Mouse (Mus musculus): ENCODE data around the gene Kif1c.
A peak's percentile ranks its signal among the peaks of the same experiment; 100 is the strongest.

Kif1c gene

DNA sequence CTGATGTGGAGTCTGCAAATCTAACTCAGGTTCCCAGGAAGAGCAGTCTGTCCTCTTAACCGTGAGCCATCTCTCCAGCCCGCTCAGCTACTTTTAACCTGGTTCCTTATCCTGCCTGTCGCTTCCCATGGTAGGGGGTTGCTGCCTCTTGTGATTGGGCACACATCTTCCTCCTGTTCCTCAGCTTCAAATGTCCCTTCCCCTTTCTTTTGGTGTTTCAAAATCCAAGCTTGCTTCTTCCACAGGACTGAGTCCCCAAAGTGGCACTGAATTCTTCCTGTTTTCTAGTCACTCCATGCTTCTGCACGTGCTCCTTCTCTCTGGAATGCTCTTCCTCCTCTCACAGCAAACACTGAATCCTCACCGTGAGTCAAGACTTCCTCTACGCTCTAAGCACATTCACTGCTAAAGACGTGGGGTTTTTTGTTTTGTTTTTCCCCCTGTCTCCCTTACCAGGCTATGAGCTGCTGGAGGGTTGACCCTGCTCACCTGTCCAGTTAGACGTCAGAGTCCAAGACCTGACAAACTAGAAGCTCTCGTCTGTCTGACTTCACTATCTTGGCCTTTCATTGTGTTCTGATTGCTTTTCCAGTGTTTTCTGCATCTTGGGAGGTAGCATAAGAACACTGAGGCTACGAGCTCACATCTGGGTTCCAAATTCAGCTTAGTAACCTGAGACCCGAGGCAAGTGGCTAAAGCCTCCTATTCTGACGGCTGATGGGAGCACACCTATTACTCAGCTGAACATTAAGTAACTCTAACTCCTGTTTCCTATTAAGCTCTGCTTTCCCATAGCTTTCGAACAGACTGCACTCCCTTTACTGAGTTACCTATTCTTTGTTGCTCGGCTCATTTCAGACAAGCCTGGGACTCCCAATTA is 32.8 kb upstream of the Kif1c start:
- no peak for DNase-seq

GRCm38 (mm10) chr11:70668335-70668770 is 32.0 kb upstream of the Kif1c start:
- no peak for DNase-seq

DNA sequence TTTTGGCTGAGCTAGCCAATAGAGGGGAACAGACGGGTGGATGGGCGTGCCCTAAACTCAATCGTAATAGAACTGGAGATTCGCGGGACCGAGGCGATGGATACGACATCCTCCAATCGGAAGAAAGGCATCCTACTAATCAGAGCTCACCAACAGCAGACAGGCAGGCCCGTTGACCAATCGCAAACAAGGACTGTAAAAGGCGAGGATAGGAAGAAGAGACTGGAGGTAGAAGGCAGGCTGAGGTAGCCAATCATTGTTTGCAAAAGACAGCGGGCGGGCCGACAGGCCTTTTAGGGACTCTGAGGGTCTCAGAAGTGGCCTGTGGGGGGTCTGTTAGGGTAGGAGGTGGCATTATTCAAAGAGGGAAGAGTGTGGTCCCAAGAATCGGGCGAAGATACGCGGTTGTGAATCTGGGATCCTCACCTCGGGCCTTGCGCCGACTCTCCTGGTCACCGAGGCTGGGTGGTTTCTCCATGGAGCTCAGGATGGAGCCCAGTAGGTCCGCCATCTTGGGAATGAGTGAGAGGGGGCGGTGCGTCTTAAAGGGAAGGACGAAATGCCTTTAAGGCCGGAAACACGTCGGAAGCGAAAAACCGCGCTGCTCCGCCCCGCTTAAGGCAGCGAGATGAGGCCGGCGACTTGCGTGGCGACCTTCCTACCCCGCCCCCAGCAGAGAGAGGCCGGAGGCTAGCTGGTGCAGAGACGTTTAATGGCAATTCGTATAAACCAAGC is 31.4 kb upstream of the Kif1c start, which contains the start of gene Spag7:
Gene Spag7 (minus strand): TSS at position 646 of the 735 bp plus-strand sequence.
- peak; percentile 100 for DNase-seq

GRCm38 (mm10) chr11:70669582-70670345 is 30.6 kb upstream of the Kif1c start:
- DNase-seq, result peak; percentile 83

- DNase-seq, result no peak
Measured at GRCm38 (mm10) chr11:70670483-70670882, 29.9 kb upstream of the Kif1c start.

DNA sequence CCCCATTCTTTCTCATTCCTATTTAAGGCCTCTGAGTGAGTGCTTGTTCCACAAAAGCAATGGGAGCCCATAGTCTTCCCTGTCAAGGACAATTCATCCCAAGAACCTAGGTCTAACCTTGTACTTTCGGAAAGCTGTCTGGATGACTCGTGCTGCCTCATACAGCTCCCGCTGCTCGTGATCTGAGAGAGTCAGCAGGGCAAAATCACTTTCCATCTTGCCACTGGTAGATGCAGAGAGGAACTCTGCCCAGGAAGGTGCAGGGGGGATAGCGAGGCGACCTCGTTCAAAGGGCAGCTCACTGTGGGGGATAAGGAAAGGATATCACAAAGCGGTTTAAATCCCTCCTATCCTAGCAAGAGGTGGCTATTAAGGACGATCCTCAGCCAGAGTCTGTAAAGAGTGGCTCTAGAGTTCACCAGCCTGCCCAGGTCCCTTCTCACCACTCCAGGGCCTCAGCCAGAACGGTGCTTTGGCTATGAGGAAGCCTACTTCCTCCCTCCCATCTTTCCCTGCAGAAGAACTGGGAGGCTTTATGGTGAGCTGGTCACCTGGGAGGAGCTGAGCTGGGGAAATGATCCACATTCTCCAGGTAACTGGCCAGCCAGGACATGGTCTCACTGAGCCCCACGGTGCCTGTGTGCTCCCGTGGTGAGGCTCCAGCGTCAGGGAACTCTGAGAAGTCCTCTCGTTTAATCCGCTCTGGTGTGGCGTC is 28.9 kb upstream of the Kif1c start:
- peak; percentile 13 for DNase-seq

DNA sequence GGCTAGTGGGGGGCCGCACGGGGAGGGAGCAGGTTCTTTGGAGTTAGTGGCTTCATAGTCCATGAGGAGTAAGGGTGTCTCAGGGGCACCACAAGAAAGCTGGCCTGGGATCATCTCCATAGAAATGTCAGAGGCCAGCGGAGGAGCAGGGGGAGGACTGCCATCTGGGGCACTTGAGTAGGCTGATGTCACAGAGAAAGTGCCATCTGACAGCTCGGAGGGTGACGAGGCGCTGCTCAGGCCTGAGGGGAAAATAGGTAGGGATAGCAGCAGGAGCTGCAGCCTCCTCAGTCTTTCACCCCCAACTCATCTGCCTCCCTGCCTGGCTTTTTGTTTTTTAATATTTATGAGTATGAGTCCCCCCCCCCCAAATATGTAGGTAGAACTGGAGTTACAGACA is 26.3 kb upstream of the Kif1c start:
- no peak for DNase-seq

- DNase-seq, result no peak
Measured at GRCm38 (mm10) chr11:70674501-70674900, 25.8 kb upstream of the Kif1c start.

DNA sequence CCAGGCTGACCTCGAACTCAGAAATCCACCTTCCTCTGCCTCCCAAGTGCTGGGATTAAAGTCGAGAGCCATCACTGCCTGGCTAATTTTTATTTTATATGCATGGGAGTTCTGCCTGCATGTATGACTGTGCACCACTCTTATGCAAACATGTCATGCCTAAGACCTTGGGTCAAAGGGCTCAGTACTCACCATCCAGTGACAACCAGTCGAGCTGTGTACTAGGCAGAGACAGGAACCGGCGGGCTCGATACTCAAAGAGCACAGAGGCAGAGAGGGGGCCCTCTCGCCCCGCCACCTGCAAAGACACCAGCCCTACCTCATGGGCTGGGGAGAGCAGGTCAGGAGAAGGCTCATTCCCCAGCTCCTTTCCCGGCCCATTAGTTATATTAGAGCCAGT is 22.3 kb upstream of the Kif1c start:
- DNase-seq, result no peak

GRCm38 (mm10) chr11:70678576-70678975 is 21.8 kb upstream of the Kif1c start:
- DNase-seq, result no peak

- DNase-seq, result no peak
Measured at GRCm38 (mm10) chr11:70679361-70679760, 21.0 kb upstream of the Kif1c start.

DNA sequence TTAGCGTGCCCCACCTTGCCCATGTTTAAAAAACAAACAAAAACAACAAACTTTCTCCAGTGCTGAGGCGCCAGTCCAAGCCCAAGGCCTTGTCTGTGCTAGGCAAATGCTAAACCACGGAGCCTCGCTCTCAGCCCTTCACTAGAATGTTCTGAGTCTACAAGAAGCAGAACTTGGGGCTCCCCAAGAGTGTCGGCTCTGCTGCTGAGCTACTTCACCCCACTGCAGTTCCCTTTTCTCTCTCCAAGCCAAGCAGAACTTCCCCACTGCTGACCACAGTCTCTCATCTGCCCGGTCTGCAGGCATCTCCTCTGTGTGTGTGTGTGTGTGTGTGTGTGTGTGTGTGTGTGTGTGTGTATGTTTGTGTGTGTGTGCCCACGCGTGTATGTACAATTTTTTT is 20.5 kb upstream of the Kif1c start:
- DNase-seq, result no peak

GRCm38 (mm10) chr11:70681170-70681569 is 19.2 kb upstream of the Kif1c start:
- DNase-seq, result no peak

- peak; percentile 90 for DNase-seq
Measured at GRCm38 (mm10) chr11:70681897-70682581, 18.3 kb upstream of the Kif1c start.

- DNase-seq, result no peak
Measured at GRCm38 (mm10) chr11:70683640-70684039, 16.7 kb upstream of the Kif1c start.

GRCm38 (mm10) chr11:70686901-70687566 is 13.3 kb upstream of the Kif1c start:
- DNase-seq, result peak; percentile 55

GRCm38 (mm10) chr11:70687601-70688199 is 12.6 kb upstream of the Kif1c start, which contains the start of gene Camta2:
TSS of gene Camta2 (minus strand) at chr11:70688105.
- DNase-seq, result peak; percentile 91

GRCm38 (mm10) chr11:70688372-70688771 is 12.0 kb upstream of the Kif1c start:
- no peak for DNase-seq

- no peak for DNase-seq
Measured at GRCm38 (mm10) chr11:70689578-70689977, 10.8 kb upstream of the Kif1c start.

- no peak for DNase-seq
Measured at GRCm38 (mm10) chr11:70693504-70693903, 6.8 kb upstream of the Kif1c start.

- DNase-seq, result no peak
Measured at GRCm38 (mm10) chr11:70697376-70697775, 3.0 kb upstream of the Kif1c start.

Measured in retina, postnatal 1 day (tissue).